Mouse (Mus musculus) liver, postnatal 0 days (tissue): Measurements from ENCODE around the gene Prrg4.

Source experiments
- CTCF ChIP-seq: sonication (generic); IDR thresholded peaks from 2 replicates; pipeline ENCODE4 v1.5.1; 2016; ENCODE audit warnings: antibody characterized with exemption, low read depth
- EP300 ChIP-seq: IDR thresholded peaks from 2 replicates; pipeline ENCODE4 v1.6.1; 2016; ENCODE audit warnings: antibody characterized with exemption, low read depth, mild to moderate bottlenecking

GRCm38 (mm10) chr2:104864176-104864860 lies 14.6 kb upstream of the Prrg4 start:
- TF ChIP-seq CTCF: no peak
- TF ChIP-seq EP300: no peak
